18 mouse cellular contexts compared by ENCODE assay signal in the genomic region with DNA sequence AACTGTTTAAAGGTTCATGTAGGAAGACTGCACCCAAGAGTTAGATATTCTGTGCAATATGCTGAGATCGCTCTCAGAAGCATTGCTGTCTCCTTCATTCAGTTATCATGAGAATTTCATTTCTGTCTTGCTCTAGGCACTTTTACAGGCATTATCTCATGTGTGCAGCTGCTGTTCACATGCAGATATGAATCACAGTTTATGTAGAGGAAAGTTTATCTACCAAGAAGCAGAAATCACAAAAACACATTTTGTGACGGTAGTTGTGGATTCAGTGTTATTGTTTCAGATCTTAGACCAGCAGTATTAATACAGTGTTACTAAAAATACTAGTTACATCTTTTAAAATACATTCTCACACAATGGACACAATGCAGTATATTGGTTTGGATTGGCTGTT. TPM values are rescaled to one million over a fixed set of nuclear protein-coding genes. Genes with fewer than 3 reads are reported as not detected.
DNase-seq lines count a peak whose midpoint lies in the region; ATAC-seq lines count a peak whose summit lies in the region.
"Had no signal": no experiment of that assay in that cellular context is flagged by ENCODE, and none has a peak within 500 bp of the region (broad histone marks: within the 10 kb centered on the region; RNA-seq: fewer than 3 reads in every experiment).

No protein-coding gene starts in this region.

- H3K4me1 ChIP-seq in intestine, embryonic 16.5 days (ENCODE audit: control insufficient read depth, insufficient read depth, low read length): 0 out of 2 replicates have a peak, but pooled peaks cover 3% of the 10 kb centered on the region
- H3K4me1 ChIP-seq in hindbrain, embryonic 10.5 days (replicated peaks): 0 out of 2 replicates have a peak, but pooled peaks cover 3% of the 10 kb centered on the region
- H3K4me1 ChIP-seq: hindbrain, embryonic 12.5 days; kidney, embryonic 15.5 days; limb, embryonic 13.5 days; lung, embryonic 15.5 days; midbrain, embryonic 12.5 days; neural tube, embryonic 13.5 days had no signal

- H3K27me3 ChIP-seq in intestine, embryonic 16.5 days (replicated peaks; ENCODE audit: control insufficient read depth, insufficient read depth, low read length): no peaks in the 10 kb centered on the region
- no peaks in the 10 kb centered on the region for H3K27me3 ChIP-seq in hindbrain, embryonic 10.5 days (ENCODE audit: insufficient read depth, poor library complexity, severe bottlenecking)
- H3K27me3 ChIP-seq: hindbrain, embryonic 12.5 days; kidney, embryonic 15.5 days; limb, embryonic 13.5 days; lung, embryonic 15.5 days; midbrain, embryonic 12.5 days; neural tube, embryonic 13.5 days had no signal

- no peak overlapping the region for H3K4me2 ChIP-seq in intestine, embryonic 16.5 days (ENCODE audit: low read depth, low read length)
- H3K4me2 ChIP-seq: heart, embryonic 11.5 days; hindbrain, embryonic 12.5 days; kidney, embryonic 15.5 days; limb, embryonic 13.5 days; lung, embryonic 15.5 days; midbrain, embryonic 12.5 days; neural tube, embryonic 13.5 days had no signal

- WGBS in intestine, embryonic 16.5 days: 75% methylated on average over 2 of the region's 2 CpGs
- WGBS in hindbrain, embryonic 10.5 days: 74% methylated on average over 2 of the region's 2 CpGs

- H3K27ac ChIP-seq in intestine, embryonic 16.5 days (ENCODE audit: low read length): no peak overlapping the region
- H3K27ac ChIP-seq in hindbrain, embryonic 10.5 days: no peak overlapping the region
- H3K27ac ChIP-seq: hindbrain, embryonic 12.5 days; kidney, embryonic 15.5 days; limb, embryonic 13.5 days; lung, embryonic 15.5 days; midbrain, embryonic 12.5 days; neural tube, embryonic 13.5 days had no signal

- H3K9me3 ChIP-seq in intestine, embryonic 16.5 days (ENCODE audit: control insufficient read depth, low read length): no peaks in the 10 kb centered on the region
- H3K9me3 ChIP-seq in hindbrain, embryonic 10.5 days: 0 out of 2 replicates have a peak, but pooled peaks cover 6% of the 10 kb centered on the region
- H3K9me3 ChIP-seq: hindbrain, embryonic 12.5 days; lung, embryonic 15.5 days; midbrain, embryonic 12.5 days; neural tube, embryonic 13.5 days had no signal

- no peak overlapping the region for H3K4me3 ChIP-seq in intestine, embryonic 16.5 days (ENCODE audit: low read length)
- H3K4me3 ChIP-seq in hindbrain, embryonic 10.5 days: no peak overlapping the region
- H3K4me3 ChIP-seq: hindbrain, embryonic 12.5 days; kidney, embryonic 15.5 days; limb, embryonic 13.5 days; lung, embryonic 15.5 days; midbrain, embryonic 12.5 days; neural tube, embryonic 13.5 days had no signal

- H3K36me3 ChIP-seq in intestine, embryonic 16.5 days (ENCODE audit: control insufficient read depth, insufficient read depth, low read length): no peaks in the 10 kb centered on the region
- H3K36me3 ChIP-seq in hindbrain, embryonic 10.5 days: peaks cover 10% of the 10 kb centered on the region

- H3K9ac ChIP-seq in intestine, embryonic 16.5 days (ENCODE audit: low read depth, low read length): no peak overlapping the region
- H3K9ac ChIP-seq: hindbrain, embryonic 12.5 days; kidney, embryonic 15.5 days; limb, embryonic 13.5 days; lung, embryonic 15.5 days; midbrain, embryonic 12.5 days; neural tube, embryonic 13.5 days had no signal

- DNase-seq in heart, adult 11 months: peak; percentile 9
- no peak for DNase-seq in heart, adult 9 months (ENCODE audit: low spot score in 2 of 2)
- DNase-seq in c-Kit-negative CD71-positive TER-119-positive erythroid progenitor cells, embryonic 14.5 days (ENCODE audit: low read depth, low spot score): peak; percentile 59
- DNase-seq in layer of hippocampus, postnatal 25 days (ENCODE audit: extremely low spot score in 1 of 2, low spot score in 1 of 2): no peak
- no peak for DNase-seq in hindbrain, embryonic 10.5 days (ENCODE audit: low spot score)
- no peak for DNase-seq in T-cell, adult 2 months (ENCODE audit: low spot score)
- DNase-seq: gastrocnemius, postnatal 36 days; layer of hippocampus, postnatal 36 days; right cerebral cortex, postnatal 14 days had no signal

- ATAC-seq in intestine, embryonic 16.5 days: peak; percentile 42; the same call in 1 of the 2 replicates
- ATAC-seq in megakaryocyte progenitor cell, adult 5-6 weeks (replicated peaks; ENCODE audit: poor library complexity): peak; percentile 82

RNA-seq across cellular contexts. Expression of a gene that starts 36.0 kb away (rescaled TPM):
- polyA plus RNA-seq in intestine, embryonic 16.5 days (2015; fragmentation: Nextera tagmentation; extraction: Ambion mirVana): 32.8 and 35.9 TPM in 2 replicates
- 49.9 and 53.5 TPM in 2 replicates for total RNA-seq in megakaryocyte progenitor cell, adult 5-6 weeks (2015)
- 50.9 and 66.9 TPM in 2 replicates for total RNA-seq in megakaryocyte progenitor cell, adult 5-6 weeks (2017)
- total RNA-seq in layer of hippocampus, postnatal 25 days (2021): 10 to 100 TPM; 45.1 to 47.1 TPM
- polyA plus RNA-seq in hindbrain, embryonic 10.5 days (2016; fragmentation: Nextera tagmentation; extraction: Ambion mirVana): 32.7 and 39.3 TPM in 2 replicates

Comparison
In these comparisons a context has a peak if more than half of its experiments do, and no peak if none do; other contexts are left out.
1. DNase-seq: peak in heart, adult 11 months (single experiment) and c-Kit-negative CD71-positive TER-119-positive erythroid progenitor cells, embryonic 14.5 days (single experiment); none in heart, adult 9 months (0 of 2), layer of hippocampus, postnatal 25 days (0 of 2), hindbrain, embryonic 10.5 days (single experiment) and T-cell, adult 2 months (single experiment).